Mouse (Mus musculus) adrenal gland, adult 8-10 months (tissue): ENCODE measurements around the gene Tlcd1. TPM values are rescaled to one million over a fixed set of nuclear protein-coding genes. Genes with fewer than 3 reads are reported as not detected.
"Not testable (repeated sequence)": the region's sequence is repeated elsewhere in the genome, so short reads cannot be mapped to it uniquely, and the experiment has no call there.

Source experiments
- DNase-seq: peaks from one replicate; pipeline ENCODE4 v3.0.0; 2022
- total RNA-seq, 4 experiments: library from RNA; stranded (reverse); gene quantifications; 2 replicates each; pipeline ENCODE4 v1.2.4; 2022

Gene Tlcd1
- total RNA-seq, 4 experiments from 2014 or later: 54.5 to 65.1 (median 61.2) TPM

DNA sequence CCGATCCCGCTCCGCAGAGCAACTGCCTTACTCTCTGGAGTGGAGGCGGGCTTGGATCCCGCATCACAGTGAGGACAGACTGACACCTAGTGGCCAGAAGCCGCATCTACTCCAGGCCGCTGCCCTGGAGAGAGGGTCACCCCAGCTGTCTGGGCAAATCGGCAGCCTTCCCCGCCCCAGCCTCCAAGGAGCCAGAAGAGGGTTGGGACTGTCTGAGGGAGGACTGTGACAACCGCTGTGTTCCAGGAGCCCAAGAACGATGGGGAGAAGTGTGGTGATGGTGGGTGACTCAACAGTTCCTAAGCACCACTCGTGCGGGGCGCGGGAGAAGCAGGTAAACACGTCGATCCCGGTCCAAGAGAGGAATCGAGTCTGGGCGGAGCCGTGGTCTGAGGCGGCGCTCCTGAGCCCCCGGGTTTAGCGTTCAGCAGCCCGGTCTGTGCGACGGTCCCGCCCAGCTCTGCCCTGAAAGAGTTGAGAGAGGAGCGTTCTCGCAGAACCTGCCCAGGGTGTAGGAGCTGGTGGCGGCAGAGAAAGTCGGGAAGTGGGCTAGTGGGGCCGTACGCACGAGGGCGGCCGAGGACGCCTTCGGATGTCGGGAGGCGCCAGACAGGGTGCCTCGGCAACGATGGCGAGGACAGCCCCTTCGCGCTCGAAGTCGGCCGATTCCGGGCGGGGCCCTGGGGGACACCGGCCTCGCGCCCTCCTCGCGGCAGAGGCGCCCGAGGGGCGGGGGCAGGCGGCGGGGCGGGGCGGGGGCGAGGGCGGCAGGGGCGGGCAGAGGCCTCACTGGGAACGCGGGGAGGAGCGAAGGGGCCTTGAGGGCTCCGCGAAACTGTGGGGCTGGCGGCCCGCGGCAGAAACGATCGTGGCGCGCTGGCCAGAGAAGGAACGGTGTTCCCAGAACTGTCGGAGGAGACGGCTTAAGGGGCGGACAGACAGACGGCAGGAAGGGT is 1.7 kb downstream of the Tlcd1 start:
- DNase-seq: peak; percentile 94

DNA sequence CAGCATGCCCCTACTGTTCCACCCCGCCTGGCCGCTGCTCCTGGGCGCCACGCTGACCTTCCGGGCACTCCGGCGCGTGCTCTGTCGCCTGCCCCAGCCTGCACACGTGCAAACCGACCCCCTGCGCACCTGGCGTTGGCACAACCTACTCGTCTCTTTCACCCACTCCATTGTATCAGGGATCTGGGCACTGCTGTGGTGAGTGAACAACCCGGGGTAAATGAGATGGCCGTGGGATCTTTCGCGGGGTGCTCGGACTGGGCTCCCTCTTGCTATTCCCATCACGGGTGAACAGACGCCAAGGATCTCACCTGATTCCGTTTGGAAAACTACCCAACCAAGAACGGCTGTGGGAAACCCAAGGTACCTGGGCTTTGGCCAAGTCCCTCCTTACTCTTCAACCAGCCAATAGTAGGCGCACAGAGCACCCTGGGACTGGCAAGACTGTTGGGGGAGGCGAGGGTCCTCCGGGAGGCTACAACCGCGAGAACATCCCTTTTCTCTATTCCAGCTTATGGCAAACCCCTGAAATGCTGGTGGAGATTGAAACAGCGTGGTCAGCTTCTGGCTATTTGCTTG is 2.4 kb downstream of the Tlcd1 start:
- DNase-seq: peak; percentile 66

DNA sequence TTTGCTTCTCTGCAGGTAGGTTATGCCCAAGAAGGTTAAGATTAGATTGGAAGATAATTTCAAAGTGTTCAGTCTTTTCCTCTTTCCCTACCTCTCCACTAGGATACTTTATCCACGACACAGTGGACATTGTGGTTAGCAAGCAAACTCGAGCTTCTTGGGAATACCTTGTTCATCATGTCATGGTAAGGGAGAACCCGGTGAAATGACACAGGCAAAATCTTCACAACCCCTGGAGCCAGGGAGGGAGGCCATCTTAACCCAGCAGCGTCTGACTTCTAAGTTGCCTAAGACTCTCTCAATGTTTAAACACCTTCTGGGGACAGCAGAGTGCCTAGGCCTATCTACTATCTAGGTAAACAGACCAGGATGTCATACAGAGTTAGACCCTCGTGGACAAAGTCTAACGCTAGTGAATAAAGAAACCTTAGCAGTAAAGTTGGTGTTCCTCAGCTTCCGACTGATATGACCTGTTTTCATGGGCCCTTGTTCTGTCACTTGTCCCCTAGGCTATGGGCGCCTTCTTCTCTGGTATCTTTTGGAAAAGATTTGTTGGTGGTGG is 3.0 kb downstream of the Tlcd1 start:
- DNase-seq: no peak

DNA sequence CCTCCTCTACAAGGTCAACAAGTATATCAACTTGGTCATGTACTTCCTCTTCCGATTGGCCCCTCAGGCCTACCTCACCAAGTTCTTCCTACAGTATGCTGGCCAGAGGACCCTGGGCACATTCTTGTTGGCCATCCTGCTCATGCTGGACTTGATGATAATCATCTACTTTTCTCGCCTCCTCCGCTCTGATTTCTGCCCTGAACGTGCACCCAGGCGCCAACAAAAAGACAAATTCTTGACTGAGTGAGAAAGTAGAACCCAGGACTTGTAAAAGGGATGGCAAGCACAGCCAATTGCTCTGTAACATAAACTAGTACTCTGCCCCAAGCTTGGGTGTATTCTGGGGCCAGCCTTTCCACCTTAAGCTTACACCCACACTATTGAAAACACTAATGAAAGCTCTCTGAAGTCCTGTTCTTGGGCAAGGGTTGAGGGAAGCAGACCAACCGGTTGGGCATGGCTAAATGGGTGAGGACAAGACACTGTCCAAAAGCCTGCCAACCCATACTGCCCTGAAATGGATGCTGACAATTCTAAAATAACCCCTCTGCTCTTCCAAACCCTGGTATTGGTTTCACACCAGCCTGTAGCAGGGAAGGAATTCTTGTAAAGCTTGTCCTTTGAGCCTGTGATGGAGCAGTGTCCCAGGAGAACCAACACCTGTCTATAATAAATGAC is 3.7 kb downstream of the Tlcd1 start:
- DNase-seq: no peak

DNA sequence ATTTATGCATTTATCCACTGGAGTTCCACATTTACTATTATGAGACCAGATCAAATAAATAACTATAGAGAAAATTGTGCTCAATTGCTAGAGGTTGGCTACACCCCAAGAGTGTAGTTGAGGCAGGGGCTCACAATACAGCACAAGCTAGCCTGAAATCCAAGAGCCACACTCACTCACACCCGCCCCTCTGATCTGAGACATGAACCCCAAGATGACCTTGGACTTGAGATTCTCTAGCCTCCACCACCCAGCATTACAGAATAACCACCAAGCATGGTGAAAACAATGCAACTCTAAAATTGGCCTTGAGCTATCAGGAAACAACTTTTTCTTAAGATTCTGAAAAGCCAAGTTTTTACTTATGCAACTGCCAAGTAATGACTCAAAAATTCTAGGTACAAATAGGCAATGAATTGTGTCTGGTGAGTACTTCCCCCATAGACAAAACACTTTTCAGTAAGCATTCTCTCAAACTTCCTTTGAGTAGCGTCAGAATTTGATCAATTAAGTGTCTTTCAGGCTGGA is 5.4 kb downstream of the Tlcd1 start:
- DNase-seq: no peak

DNA sequence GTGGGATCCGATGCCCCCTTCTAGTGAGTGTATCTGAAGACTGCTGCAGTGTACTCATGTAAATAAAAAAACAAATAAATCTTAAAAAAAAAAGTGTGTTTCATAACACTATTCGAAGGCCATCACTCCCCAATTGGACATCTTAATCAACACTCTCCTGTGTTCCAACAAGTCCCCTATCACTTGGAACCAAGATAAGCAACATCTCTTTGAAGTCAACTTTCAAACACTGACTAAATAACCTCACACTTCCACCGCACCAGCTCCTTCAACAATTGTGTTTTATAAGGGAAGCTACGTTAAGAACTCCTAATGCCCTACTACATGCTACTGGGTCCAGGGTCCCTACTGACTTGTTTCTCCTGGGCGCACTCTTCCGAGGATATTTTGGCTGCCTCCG is 5.9 kb downstream of the Tlcd1 start:
- no peak for DNase-seq

DNA sequence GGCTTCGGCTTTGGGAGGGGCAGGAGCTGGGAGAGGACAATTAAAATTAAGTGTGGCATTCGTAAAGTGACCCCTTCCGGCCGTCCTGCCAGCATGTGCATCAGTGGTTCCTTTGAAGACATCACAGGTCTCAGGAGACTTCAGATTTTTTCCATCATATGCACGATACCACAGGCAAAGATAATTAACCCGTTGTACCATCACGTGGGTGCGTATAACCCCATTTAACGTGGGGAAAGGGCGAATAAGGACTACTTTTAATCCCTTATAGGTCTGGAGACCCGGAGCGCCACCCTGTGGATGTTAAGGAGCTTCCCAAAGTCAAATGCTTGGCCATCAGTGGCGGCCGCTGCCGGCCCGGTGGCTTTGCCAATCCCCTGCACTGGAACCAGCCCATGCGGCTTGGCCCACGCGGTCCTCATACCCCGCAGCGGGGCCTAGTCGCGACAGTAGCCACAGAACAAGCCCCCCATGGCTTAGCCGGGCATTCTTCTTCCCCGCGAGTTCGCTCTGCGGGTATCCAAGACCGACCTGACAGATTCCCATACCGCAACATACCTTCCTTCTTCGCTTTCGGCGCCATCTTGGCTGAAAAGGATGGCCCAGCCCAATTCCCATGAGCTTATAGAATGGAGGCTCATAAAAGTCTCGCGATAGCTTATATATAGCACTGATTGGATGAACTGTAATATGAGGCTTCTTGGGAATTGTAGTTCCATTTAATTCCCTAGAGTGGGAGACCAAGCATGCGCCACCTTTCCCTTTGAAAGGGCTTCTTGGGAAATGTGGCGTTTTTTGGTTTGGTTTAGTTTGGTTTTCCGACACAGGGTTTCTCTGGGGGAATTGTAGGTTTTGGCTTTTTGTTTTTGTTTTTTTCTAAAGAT is 6.7 kb downstream of the Tlcd1 start, which contains the start of gene Rpl23a:
Gene Rpl23a (minus strand): TSS at position 624 of the 884 bp plus-strand sequence.
- DNase-seq: peak; percentile 82

DNA sequence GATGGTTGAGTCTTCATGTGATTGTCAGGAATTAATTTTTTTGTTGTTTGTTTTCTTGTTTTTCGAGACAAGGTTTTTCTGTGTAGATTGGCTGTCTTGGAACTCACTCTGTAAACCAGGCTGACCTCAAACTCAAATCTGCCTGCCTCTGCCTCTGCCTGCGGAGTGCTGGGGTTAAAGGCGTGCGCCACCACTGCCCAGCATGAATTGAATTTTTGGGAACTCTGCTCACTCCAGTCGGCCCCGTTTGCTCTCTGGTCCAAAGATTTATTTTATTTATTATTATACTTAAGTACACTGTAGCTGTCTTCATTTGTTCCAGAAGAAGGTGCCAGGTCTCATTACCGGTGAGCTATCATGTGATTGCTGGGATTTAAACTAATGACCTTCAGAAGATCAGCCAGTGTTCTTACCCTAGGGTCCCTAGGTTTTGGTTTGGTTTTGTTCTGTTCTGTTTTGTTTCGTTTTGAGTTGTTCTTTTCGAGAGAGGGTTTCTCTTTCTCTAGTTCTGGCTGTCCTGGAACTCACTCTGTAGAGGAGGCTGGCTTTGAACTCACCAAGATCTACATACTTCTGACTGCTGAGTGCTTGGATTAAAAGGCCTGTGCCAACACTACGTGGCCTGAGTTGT is 7.5 kb downstream of the Tlcd1 start:
- no peak for DNase-seq

DNA sequence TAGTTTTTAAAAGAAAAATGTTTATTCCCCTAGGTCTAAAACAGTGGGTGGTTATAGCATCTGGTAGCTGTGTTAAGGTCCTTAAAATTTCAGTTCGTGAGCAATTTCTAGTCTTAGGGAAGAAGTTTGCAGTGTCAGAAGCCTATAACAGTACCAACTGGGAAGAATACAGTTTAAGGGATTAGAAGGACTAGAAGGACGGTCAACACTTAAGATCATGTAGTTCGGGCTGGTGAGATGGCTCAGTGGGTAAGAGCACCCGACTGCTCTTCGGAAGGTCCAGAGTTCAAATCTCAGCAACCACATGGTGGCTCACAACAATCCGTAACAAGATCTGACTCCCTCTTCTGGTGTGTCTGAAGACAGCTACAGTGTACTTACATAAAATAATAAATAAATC is 8.2 kb downstream of the Tlcd1 start:
- not testable (repeated sequence) for DNase-seq

DNA sequence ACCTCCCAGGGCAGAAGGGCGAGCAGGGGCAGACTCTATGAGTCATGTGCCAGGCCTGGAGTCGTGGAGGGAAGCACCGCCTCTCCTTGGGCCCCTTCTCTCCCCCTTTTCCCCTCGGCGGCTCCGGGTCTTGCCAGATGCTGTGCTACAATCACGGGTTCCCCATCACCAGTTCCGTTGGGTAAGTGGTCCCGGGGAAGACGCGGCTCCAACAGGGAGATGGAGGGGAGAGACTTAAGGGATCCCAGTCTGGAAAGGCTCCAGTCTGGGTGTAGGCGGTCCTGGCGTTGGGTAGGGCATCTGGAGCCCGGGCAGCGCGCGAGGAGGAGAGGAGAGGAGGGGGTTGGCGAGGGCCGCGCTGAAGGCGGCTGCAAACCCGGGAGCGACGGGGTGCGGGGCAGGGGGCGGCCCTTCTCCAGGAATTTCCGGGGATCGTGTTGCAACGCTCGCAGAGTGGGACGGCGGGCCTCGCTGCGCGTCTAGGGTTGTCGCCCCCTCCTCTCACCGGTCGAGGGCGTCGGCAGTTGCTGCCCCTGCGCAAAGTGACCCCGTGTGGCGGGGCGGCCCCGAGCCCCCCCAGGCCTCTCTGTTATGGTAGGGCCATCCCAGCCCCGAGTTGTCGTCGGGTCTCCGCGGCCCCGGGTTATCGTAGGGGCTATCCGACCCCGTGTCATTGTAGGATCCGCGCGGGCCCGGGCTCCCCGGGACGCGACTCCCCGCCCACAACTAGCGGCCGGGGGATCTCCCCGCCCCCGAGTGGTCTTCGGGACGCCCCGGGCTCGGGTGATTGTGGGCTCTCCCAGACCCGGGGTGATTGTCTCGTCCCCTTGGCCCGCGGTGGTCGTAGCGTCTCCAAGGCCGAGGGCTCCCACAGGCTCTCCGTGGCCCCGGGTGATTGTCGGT is 12.1 kb downstream of the Tlcd1 start, which contains the start of gene Rab34:
Gene Rab34 (plus strand): TSS at position 100 of the 903 bp plus-strand sequence.
- DNase-seq: peak; percentile 69

DNA sequence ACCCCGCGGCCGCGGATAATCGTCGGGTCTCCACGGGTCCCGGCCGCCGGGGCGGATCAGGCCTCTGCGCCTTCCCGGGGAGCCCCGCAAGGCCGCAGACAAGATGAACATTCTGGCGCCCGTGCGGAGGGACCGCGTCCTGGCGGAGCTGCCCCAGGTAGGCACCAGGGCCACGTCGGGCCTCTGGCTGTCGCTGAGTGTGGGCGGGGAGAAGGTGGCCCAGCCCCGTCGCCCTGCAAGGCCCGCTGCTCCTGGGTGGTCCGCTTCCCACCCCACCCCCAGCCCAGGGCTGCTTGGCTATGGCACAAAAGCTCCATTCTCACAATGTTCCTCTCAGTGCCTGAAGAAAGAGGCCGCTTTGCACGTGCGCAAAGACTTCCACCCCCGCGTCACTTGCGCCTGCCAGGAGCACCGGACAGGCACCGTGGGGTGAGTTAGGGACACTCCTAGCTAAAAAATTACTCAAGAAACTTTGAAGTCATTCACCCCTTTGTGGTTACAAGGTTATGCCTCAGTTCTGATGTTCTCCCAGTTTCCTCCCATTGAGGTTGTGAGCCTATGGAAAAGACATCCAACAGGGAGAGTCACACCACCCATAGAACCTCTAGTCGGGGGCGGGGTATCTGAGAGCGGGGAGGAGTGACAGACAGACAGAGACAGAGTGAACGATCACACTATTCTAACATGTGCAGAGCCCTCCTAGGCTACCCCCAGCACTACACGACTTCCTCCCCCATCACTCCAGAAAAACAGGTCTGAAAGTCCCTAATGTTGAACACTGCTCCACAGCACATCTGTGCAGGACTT is 12.9 kb downstream of the Tlcd1 start:
- DNase-seq: no peak

DNA sequence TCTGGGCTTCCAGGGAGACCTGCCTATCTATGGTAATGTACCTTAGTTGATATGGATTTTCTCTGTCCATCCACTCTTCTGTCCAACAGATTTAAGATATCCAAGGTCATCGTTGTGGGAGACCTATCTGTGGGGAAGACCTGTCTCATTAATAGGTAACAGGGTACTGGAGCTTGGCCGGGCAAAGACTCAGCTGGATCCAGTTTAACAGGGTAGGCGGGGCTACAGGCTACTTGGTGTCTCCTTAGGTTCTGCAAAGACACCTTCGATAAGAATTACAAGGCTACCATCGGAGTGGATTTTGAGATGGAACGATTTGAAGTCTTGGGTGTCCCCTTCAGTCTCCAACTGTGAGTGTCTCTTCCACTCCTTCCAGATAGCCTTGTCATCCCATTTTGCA is 13.5 kb downstream of the Tlcd1 start:
- DNase-seq: no peak

DNA sequence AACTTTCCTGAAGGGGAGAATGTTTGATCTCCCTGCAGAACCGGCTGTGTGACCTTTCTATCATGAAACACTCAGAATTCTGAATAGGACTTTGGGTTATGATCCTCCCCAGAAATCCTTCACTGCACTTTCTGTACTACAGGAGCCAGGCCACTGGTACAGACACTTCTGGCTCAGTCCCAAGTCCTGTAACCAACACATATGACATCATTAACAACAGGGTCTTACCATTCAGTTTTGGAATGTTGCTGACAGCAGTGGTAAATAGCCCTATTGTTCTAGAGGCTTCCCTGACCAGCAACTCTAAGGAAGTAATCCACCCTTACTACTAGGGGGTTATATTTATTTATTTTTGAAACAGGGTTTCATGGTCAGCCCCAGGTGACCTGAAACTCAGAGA is 16.6 kb downstream of the Tlcd1 start, which contains the start of gene Proca1:
Gene Proca1 (plus strand): TSS at position 280 of the 400 bp plus-strand sequence.
- no peak for DNase-seq

DNA sequence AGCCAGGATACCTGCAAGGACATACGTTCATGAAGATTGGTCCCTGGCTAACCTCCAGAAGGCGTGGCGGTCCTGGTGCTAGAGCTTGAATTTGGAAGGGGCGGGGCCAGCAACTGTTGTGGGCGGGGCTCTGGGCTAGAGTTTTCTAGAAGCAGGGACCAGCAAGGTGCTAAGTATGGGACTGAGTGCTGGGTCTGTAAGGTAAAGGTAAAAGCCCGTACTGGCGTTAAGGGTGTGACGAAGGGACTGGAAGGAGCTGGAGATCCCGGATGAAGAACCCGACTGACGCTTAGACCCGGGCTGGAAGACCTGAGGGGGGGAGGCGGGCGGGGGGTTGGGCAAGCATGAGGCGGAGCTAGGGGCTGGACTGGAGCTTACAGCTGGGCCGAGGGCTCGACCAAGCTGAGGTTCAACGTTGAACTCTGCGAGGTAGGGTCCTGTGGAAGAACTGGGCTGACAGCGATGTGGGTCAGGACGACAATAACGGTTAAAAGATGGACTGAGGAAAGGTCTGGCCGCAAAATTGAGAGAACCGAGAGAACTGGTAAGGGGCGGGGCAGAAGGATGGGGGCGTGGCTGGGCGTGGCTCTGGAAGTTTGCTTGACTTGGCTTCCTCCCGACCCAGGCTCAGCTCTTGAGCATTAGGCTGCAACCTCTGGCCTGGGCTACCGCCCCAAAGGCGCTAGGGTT is 18.0 kb downstream of the Tlcd1 start:
- DNase-seq: peak; percentile 80

DNA sequence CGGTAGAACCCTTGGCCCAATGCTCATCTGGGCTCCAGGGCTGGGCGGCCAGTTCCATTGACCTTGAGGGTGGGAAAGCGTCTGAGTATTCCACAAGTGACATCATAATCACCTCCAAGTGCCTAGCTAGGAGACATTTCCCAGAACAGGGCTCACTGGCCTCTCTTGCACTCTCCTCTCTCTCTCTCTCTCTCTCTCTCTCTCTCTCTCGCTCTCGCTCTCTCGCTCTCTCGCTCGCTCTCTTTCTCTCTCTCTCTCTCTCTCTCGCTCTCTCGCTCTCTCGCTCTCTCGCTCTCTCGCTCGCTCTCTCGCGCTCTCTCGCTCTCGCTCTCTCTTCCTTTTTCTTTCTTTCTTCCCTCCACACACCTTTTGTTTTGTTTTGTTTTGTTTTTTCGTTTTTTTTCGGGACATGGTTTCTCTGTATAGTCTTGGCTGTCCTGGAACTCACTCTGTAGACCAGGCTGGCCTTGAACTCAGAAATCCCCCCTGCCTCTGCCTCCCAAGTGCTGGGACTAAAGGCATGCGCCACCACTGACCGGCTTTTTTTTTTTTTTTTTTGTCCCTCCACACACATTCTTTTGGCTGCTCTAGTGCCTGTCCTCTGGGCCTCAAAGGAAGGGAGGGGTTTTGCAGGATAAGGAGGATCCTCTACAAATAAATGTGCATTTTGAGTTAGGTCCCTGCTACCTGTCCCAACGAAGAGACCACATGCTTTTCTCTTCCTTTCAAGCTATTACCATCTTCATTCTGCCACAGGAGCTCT is 18.8 kb downstream of the Tlcd1 start:
- DNase-seq: no peak

DNA sequence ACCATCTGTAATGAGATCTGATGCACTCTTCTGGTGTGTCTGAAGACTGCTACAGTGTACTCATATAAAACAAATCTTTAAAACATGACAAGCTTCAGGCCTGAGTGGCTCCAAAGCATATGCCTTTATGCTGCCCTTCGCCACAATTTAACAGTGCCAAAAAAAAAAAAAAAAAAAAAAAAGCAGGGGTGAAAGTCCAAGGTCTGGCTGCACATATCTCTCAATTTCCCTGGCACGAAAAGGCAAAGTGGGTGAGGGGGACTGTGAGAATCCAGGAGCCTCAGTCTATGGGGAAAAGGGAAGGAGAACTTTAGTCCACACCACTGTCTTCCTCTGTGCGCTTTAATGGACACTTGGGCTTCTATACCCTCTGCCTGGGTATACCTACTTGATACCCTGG is 25.9 kb downstream of the Tlcd1 start:
- no peak for DNase-seq

DNA sequence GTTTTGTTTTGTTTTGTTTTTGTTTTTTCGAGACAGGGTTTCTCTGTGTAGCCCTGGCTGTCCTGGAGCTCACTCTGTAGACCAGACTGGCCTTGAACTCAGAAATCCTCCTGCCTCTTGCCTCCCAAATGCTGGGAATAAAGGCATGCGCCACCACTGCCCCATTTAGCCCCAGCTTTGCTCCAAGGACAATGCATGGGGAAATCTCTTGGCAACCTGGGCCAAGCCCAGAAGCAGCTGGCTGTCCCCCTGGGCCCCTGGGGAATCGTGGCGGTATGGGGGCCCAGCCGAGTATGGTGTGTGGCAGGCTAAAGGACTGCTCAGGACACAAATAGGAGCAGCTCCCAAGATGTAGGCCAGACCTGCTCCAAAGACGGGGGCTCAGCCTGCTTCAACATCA is 27.8 kb downstream of the Tlcd1 start:
- DNase-seq: peak; percentile 60
